Mouse (Mus musculus): ENCODE measurements around the gene Tmem212. TPM values are rescaled to one million over a fixed set of nuclear protein-coding genes. Genes with fewer than 3 reads are reported as not detected.

Gene Tmem212
- polyA plus RNA-seq, 1 experiment: not detected

GRCm38 (mm10) chr3:27839231-27839630 is 56.9 kb downstream of the Tmem212 start:
- DNase-seq (ENCODE audit: low read depth): no peak
- no peak for TF ChIP-seq CTCF (IDR thresholded peaks at IDR 0.05; ENCODE audit: borderline replicate concordance, extremely low read depth, insufficient read depth, insufficient read length)
- no peak for TF ChIP-seq POLR2A (IDR thresholded peaks at IDR 0.05; ENCODE audit: borderline replicate concordance, extremely low read depth, insufficient read depth, insufficient read length, poor library complexity, severe bottlenecking)

DNA sequence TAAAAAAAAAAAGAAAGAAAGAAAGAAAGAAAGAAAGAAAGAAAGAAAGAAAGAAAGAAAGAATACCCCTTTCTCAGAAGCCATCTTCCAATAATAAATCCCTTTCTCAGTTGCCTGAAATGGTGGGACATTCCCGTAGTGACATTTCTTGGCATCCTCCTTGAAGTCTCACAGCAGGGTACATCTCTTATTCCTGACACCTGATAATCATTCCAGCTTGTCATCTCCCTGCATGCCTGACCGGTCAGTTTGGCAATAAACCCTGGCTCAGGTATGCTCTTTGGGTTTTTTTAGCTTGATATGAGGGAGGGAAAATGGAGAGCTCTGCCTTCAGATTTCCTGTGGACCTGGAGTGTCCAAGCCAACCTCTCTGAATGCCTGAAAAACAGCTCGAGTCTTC is 59.9 kb downstream of the Tmem212 start:
- DNase-seq (ENCODE audit: low read depth): no peak
- no peak for TF ChIP-seq POLR2A (IDR thresholded peaks at IDR 0.05; ENCODE audit: borderline replicate concordance, extremely low read depth, insufficient read depth, insufficient read length, poor library complexity, severe bottlenecking)
- no peak for TF ChIP-seq CTCF (IDR thresholded peaks at IDR 0.05; ENCODE audit: borderline replicate concordance, extremely low read depth, insufficient read depth, insufficient read length)

DNA sequence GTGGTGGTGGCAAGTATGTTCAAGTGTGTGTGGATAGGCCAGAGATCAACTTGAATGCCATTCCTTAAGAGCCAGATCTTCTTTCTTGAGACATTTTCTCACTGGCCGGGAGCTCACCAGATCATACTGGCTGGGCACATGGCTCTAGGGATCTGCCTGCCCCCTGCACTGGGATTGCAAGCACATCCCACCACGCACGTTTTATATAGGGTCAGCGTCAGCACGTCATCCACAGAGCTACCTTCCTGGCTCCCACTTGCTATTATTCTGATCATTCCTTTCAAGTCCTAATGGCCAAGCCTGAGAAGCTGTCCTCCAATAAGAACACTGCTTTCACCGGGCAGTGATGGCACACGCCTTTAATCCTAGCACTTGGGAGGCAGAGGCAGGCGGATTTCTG is 60.4 kb downstream of the Tmem212 start:
- DNase-seq (ENCODE audit: low read depth): no peak
- TF ChIP-seq POLR2A (IDR thresholded peaks at IDR 0.05; ENCODE audit: borderline replicate concordance, extremely low read depth, insufficient read depth, insufficient read length, poor library complexity, severe bottlenecking) (no peak), CTCF (IDR thresholded peaks at IDR 0.05; ENCODE audit: borderline replicate concordance, extremely low read depth, insufficient read depth, insufficient read length) (no peak)

DNA sequence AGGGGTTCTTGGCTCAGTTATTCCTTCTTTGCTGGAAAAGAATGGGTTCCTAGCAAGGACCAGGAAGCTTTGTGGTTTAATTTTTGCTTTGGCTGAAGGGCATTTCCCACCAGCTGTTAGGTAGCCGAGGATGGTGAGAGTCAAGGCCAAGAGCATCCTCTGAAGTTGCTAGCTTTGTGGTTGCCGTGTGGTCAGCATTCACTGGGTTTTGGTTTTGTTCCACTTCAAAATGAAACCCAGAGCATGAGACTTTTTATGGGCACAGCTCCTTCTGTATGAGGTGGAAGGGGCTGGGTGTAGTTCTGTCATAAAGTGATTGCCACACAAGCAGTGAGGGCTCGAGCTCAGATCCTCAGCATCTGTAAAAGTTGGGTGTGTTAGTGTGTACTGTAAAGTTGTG is 67.4 kb downstream of the Tmem212 start:
- DNase-seq (ENCODE audit: low read depth): no peak
- TF ChIP-seq POLR2A (IDR thresholded peaks at IDR 0.05; ENCODE audit: borderline replicate concordance, extremely low read depth, insufficient read depth, insufficient read length, poor library complexity, severe bottlenecking) (no peak), CTCF (IDR thresholded peaks at IDR 0.05; ENCODE audit: borderline replicate concordance, extremely low read depth, insufficient read depth, insufficient read length) (no peak)

DNA sequence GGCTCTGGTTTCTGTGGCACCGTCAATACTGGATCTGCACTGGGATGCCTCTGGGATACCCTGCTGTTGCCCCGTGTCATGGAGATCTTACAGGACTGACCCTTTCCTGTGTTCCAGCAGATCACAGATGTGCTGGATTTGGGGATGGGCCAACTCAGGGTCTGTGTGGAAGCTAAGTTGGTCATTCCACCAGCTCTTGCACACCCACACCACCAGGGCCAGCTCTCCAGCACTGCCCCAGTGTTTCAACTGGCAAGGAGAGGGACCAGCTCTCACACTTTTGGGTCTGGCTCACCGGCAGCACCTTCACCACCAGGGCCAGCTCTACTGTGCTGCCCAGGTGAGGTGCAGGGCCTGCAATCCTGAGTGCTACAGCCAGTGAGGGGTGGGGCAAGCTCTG is 68.9 kb downstream of the Tmem212 start:
- no peak for DNase-seq (ENCODE audit: low read depth)
- TF ChIP-seq POLR2A (IDR thresholded peaks at IDR 0.05; ENCODE audit: borderline replicate concordance, extremely low read depth, insufficient read depth, insufficient read length, poor library complexity, severe bottlenecking): no peak
- TF ChIP-seq CTCF (IDR thresholded peaks at IDR 0.05; ENCODE audit: borderline replicate concordance, extremely low read depth, insufficient read depth, insufficient read length): no peak

DNA sequence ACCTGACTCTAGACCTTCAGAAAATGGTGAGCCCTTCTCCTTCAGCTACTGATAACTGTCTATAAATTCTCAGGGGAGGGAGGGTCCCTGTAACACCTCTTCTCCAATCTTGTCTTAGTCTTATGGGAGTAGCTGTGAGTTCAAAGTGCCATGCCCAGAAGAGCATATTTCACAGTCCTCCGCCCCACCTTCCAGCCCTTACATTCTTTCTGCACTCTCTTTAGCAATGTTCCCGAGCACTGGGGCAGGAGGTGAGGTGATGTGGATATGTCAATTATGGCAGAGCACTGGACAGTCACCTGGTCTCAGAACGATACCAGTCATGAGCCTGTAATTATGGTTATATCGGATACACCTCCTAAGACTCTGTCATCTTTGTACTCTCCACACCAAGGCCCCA is 70.2 kb downstream of the Tmem212 start:
- TF ChIP-seq POLR2A (IDR thresholded peaks at IDR 0.05; ENCODE audit: borderline replicate concordance, extremely low read depth, insufficient read depth, insufficient read length, poor library complexity, severe bottlenecking) (no peak), CTCF (IDR thresholded peaks at IDR 0.05; ENCODE audit: borderline replicate concordance, extremely low read depth, insufficient read depth, insufficient read length) (no peak)
- no peak for DNase-seq (ENCODE audit: low read depth)

Other genes starting within 250 kb of the Tmem212 start
- gene Fndc3b, start 185.1 kb downstream of the Tmem212 start, polyA plus RNA-seq (2012; rRNA removed): 6.8 and 10.9 TPM in 2 replicates
- 2.1 and 4.6 TPM in 2 replicates for gene Pld1, start 42.3 kb upstream of the Tmem212 start, polyA plus RNA-seq (2012; rRNA removed)